Mouse (Mus musculus): ENCODE results near the gene Sos2. TPM values are rescaled to one million over a fixed set of nuclear protein-coding genes. Genes with fewer than 3 reads are reported as not detected.
"Not testable (repeated sequence)": the region's sequence is repeated elsewhere in the genome, so short reads cannot be mapped to it uniquely, and the experiment has no call there.

Sos2 gene
- polyA plus RNA-seq, 1 experiment from 2014 or later: 10.0 TPM

DNA sequence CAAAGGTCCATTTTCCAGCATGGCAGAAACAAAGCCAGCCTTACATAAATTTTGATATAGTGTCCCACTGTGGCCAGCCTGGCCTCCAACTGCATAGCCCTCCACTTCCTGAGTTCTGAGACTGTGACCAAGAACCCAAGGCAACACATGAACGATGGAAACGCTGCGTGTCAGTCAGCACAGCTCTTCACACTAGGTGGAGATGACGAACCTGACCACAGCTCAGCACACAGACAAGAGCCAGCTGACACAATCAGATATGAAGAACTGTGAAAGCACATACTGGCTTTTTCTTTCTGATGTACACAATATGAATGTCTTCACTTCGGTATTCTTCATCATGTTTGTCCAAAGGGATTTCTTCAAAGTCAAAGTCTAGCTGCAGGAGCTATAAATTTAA is 102.0 kb downstream of the Sos2 start:
- DNase-seq (ENCODE audit: low spot score): no peak
- Histone ChIP-seq H3K27ac (no peak overlapping the region), H3K9me3 (replicated peaks) (no peaks in the 10 kb centered on the region), H3K36me3 (peaks cover 56% of the 10 kb centered on the region), H3K4me1 (peaks cover 16% of the 10 kb centered on the region), H3K27me3 (ENCODE audit: low read depth, poor library complexity, severe bottlenecking) (no peaks in the 10 kb centered on the region), H3K4me3 (no peak overlapping the region)
- 91% methylated on average over 5 of the region's 5 CpGs for WGBS

- no peaks in the 10 kb centered on the region for H3K27me3 ChIP-seq (ENCODE audit: low read depth, poor library complexity, severe bottlenecking)
- 90% methylated on average over 9 of the region's 9 CpGs for WGBS
- H3K4me3 ChIP-seq: no peak overlapping the region
- H3K4me1 ChIP-seq: peaks cover 7% of the 10 kb centered on the region
- H3K27ac ChIP-seq: no peak overlapping the region
- DNase-seq (ENCODE audit: low spot score): no peak
- peaks cover 52% of the 10 kb centered on the region for H3K36me3 ChIP-seq
- no peaks in the 10 kb centered on the region for H3K9me3 ChIP-seq (replicated peaks)
Observed at GRCm38 (mm10) chr12:69576120-69576627, 105.5 kb downstream of the Sos2 start.

DNA sequence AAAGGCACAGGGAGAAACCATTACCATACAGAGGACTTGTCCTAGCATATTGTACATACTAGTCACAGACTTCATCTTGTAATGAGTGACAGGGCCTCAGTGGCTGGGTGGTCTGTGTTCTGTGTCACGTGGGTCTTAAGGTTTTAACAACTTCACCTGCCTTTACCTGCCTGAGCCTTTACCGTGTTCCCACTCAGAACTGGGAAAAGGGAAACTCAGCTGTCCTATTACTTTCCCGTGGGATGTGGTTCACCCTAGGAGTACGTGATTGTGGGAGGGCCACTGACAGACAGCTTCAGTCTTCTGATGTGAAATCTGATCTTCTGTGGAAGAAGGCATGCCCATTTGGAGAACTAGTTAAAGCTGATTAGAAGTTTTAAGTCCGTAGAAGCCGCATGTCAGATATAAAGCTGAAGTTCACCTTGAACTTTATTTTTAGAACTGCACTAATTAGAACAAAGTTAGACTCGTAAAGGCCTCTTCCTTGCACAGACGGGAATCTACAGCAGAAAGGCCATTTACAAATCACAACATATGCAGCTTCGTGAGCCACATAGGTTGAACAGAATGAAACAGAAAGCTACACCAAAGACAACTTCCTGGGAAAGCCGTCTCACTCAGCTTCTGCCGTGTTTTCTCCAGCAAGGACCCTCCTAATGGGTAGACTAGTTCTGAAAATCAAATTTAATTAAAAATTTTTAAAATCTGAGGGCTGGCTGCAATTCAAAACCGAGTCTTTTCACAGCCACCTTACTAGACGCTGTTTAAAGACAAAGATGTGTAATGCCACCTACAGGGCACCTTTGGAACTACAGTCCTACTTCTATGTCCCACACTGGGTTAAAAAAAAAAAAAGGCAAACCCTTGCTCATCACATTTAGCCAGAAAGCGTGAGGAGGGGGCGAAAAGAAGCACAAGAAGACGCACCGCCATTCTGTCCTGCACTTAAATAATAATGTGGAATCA is 107.5 kb downstream of the Sos2 start:
- H3K9me3 ChIP-seq (replicated peaks): no peaks in the 10 kb centered on the region
- peak overlapping the region; percentile 30; the same call in 1 of the 2 replicates for H3K27ac ChIP-seq
- peak; percentile 64 for DNase-seq (ENCODE audit: low spot score)
- 0 out of 2 replicates have a peak overlapping the region, but pooled peaks have one; percentile 24 for H3K4me3 ChIP-seq
- peaks cover 38% of the 10 kb centered on the region for H3K36me3 ChIP-seq
- WGBS: 34% methylated on average over 17 of the region's 17 CpGs
- H3K27me3 ChIP-seq (ENCODE audit: low read depth, poor library complexity, severe bottlenecking): no peaks in the 10 kb centered on the region
- H3K4me1 ChIP-seq: peaks cover 7% of the 10 kb centered on the region

DNA sequence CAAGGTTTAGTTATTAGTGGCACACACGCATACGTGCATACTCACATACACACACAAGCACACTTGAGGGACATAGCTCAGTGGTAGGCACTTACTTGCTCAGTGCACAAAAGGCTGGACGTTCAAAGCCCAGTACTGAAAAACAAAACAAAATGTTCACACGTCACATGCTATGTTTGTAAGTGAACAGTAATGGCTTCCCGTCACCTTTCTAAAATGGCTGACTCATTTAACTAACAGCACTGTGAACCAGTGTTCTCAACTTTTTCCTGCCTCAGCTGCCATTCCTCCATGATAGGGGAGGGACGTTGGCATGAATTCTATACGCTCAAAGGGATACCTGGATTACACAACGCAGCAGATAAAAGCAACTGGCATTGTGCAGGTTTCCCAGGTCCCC is 108.4 kb downstream of the Sos2 start:
- DNase-seq (ENCODE audit: low spot score): no peak
- peaks cover 29% of the 10 kb centered on the region for H3K36me3 ChIP-seq
- H3K9me3 ChIP-seq (replicated peaks): no peaks in the 10 kb centered on the region
- H3K4me3 ChIP-seq: no peak overlapping the region
- no peak overlapping the region for H3K27ac ChIP-seq
- 95% methylated on average over 8 of the region's 8 CpGs for WGBS
- peaks cover 7% of the 10 kb centered on the region for H3K4me1 ChIP-seq
- no peaks in the 10 kb centered on the region for H3K27me3 ChIP-seq (ENCODE audit: low read depth, poor library complexity, severe bottlenecking)

- Histone ChIP-seq H3K27me3 (ENCODE audit: low read depth, poor library complexity, severe bottlenecking) (no peaks in the 10 kb centered on the region), H3K4me3 (no peak overlapping the region), H3K36me3 (no peaks in the 10 kb centered on the region), H3K27ac (no peak overlapping the region), H3K9me3 (replicated peaks) (no peaks in the 10 kb centered on the region), H3K4me1 (peaks cover 7% of the 10 kb centered on the region)
- 96% methylated on average over 3 of the region's 3 CpGs for WGBS
- no peak for DNase-seq (ENCODE audit: low spot score)
Observed at GRCm38 (mm10) chr12:69569926-69570325, 111.7 kb downstream of the Sos2 start.

GRCm38 (mm10) chr12:69568266-69568665 is 113.4 kb downstream of the Sos2 start:
- no peak for DNase-seq (ENCODE audit: low spot score)
- no peak overlapping the region for H3K4me3 ChIP-seq
- no peak overlapping the region for H3K27ac ChIP-seq
- no peaks in the 10 kb centered on the region for H3K27me3 ChIP-seq (ENCODE audit: low read depth, poor library complexity, severe bottlenecking)
- 84% methylated on average over 3 of the region's 3 CpGs for WGBS
- no peaks in the 10 kb centered on the region for H3K36me3 ChIP-seq
- no peaks in the 10 kb centered on the region for H3K4me1 ChIP-seq
- H3K9me3 ChIP-seq (replicated peaks): no peaks in the 10 kb centered on the region

- 73% methylated on average over 6 of the region's 6 CpGs for WGBS
- H3K4me3 ChIP-seq; H3K36me3 ChIP-seq; DNase-seq (ENCODE audit: low spot score); H3K9me3 ChIP-seq (replicated peaks); H3K27me3 ChIP-seq (ENCODE audit: low read depth, poor library complexity, severe bottlenecking); H3K27ac ChIP-seq: not testable (repeated sequence)
- peaks cover 10% of the 10 kb centered on the region; the same call in 1 of the 2 replicates for H3K4me1 ChIP-seq
Observed at GRCm38 (mm10) chr12:69561006-69561405, 120.6 kb downstream of the Sos2 start.

GRCm38 (mm10) chr12:69556221-69556861 is 125.3 kb downstream of the Sos2 start:
- H3K27ac ChIP-seq: peak overlapping the region; percentile 70
- no peaks in the 10 kb centered on the region for H3K27me3 ChIP-seq (ENCODE audit: low read depth, poor library complexity, severe bottlenecking)
- 62% methylated on average over 6 of the region's 6 CpGs for WGBS
- no peak overlapping the region for H3K4me3 ChIP-seq
- H3K4me1 ChIP-seq: peaks cover 13% of the 10 kb centered on the region; the same call in 1 of the 2 replicates
- DNase-seq (ENCODE audit: low spot score): no peak
- H3K9me3 ChIP-seq (replicated peaks): no peaks in the 10 kb centered on the region
- H3K36me3 ChIP-seq: no peaks in the 10 kb centered on the region

- Histone ChIP-seq H3K4me3 (no peak overlapping the region), H3K4me1 (peaks cover 9% of the 10 kb centered on the region), H3K36me3 (no peaks in the 10 kb centered on the region), H3K9me3 (replicated peaks) (no peaks in the 10 kb centered on the region), H3K27me3 (ENCODE audit: low read depth, poor library complexity, severe bottlenecking) (no peaks in the 10 kb centered on the region), H3K27ac (no peak overlapping the region)
- DNase-seq (ENCODE audit: low spot score): no peak
- WGBS: 79% methylated on average over 13 of the region's 13 CpGs
Observed at GRCm38 (mm10) chr12:69545456-69546178, 136.0 kb downstream of the Sos2 start.

- H3K9me3 ChIP-seq (replicated peaks): no peaks in the 10 kb centered on the region
- no peak overlapping the region for H3K27ac ChIP-seq
- no peaks in the 10 kb centered on the region for H3K27me3 ChIP-seq (ENCODE audit: low read depth, poor library complexity, severe bottlenecking)
- no peak for DNase-seq (ENCODE audit: low spot score)
- H3K4me3 ChIP-seq: no peak overlapping the region
- no peaks in the 10 kb centered on the region for H3K36me3 ChIP-seq
- WGBS: 85% methylated on average over 6 of the region's 6 CpGs
- peaks cover 9% of the 10 kb centered on the region for H3K4me1 ChIP-seq
Observed at GRCm38 (mm10) chr12:69544994-69545393, 136.7 kb downstream of the Sos2 start.

GRCm38 (mm10) chr12:69544562-69544961 is 137.1 kb downstream of the Sos2 start:
- H3K27me3 ChIP-seq (ENCODE audit: low read depth, poor library complexity, severe bottlenecking): no peaks in the 10 kb centered on the region
- WGBS: 69% methylated on average over 2 of the region's 2 CpGs
- no peak overlapping the region for H3K27ac ChIP-seq

DNA sequence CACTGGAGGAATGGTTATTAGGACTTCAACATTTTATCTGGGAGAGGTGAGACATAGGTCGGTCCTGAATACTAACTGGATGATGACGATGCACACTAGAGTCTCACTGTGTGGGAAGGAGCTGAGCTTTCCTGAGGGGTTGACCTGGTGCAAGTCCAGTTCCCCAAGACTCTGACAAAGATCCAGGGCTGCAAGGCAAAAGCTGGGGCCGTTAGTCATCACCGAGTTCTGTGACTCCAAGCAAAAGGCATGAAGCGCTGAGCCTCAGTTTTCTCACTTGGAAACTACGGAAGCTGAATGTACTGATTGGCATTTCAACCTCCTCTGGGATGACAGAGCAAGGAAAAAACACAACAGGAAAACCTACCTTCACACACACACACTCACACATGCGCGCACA is 139.3 kb downstream of the Sos2 start:
- no peaks in the 10 kb centered on the region for H3K36me3 ChIP-seq
- H3K9me3 ChIP-seq (replicated peaks): no peaks in the 10 kb centered on the region
- 93% methylated on average over 8 of the region's 8 CpGs for WGBS
- H3K4me1 ChIP-seq: peaks cover 24% of the 10 kb centered on the region
- no peaks in the 10 kb centered on the region for H3K27me3 ChIP-seq (ENCODE audit: low read depth, poor library complexity, severe bottlenecking)
- H3K4me3 ChIP-seq: no peak overlapping the region
- H3K27ac ChIP-seq: no peak overlapping the region
- no peak for DNase-seq (ENCODE audit: low spot score)

More at GRCm38 (mm10) chr12:69544562-69544961, 137.1 kb downstream of the Sos2 start:
- Histone ChIP-seq H3K36me3 (no peaks in the 10 kb centered on the region), H3K4me1 (peaks cover 9% of the 10 kb centered on the region), H3K4me3 (no peak overlapping the region), H3K9me3 (replicated peaks) (no peaks in the 10 kb centered on the region)
- no peak for DNase-seq (ENCODE audit: low spot score)

Data from limb, embryonic 10.5 days (tissue).